Comparison of ENCODE assay signal across 33 mouse cellular contexts in genomic region chr12:105382733-105383132, GRCm38 (mm10). TPM values are rescaled to one million over a fixed set of nuclear protein-coding genes. Genes with fewer than 3 reads are reported as not detected.
A peak's percentile ranks its signal among the peaks of the same experiment; 100 is the strongest.
DNase-seq lines count a peak whose midpoint lies in the region; ATAC-seq and TF ChIP-seq lines count a peak whose summit lies in the region.
"Had no signal": no experiment of that assay in that cellular context is flagged by ENCODE, and none has a peak within 500 bp of the region (broad histone marks: within the 10 kb centered on the region; RNA-seq: fewer than 3 reads in every experiment).

No protein-coding gene starts in this region.

- TF ChIP-seq CTCF in kidney, adult 2 months (conservative IDR thresholded peaks at IDR 0.05; ENCODE audit: insufficient read depth, insufficient read length, low read depth, low read length) = no peak
- no peak for TF ChIP-seq CTCF in brain, embryonic 14.5 days (IDR thresholded peaks at IDR 0.05; ENCODE audit: borderline replicate concordance, extremely low read depth, insufficient read depth, insufficient read length)

- H3K27me3 ChIP-seq in kidney, embryonic 14.5 days (ENCODE audit: control insufficient read depth, insufficient read depth, low read length) = no peaks in the 10 kb centered on the region
- no peaks in the 10 kb centered on the region for H3K27me3 ChIP-seq in kidney, adult 2 months (replicated peaks; ENCODE audit: control insufficient read depth, insufficient read depth, low read length)
- no peaks in the 10 kb centered on the region for H3K27me3 ChIP-seq in midbrain, embryonic 14.5 days (ENCODE audit: control insufficient read depth, insufficient read depth, low read length)
- H3K27me3 ChIP-seq in midbrain, embryonic 13.5 days = no peaks in the 10 kb centered on the region
- H3K27me3 ChIP-seq: embryonic facial prominence, embryonic 13.5 days; forebrain, embryonic 12.5 days; forebrain, embryonic 15.5 days; hindbrain, embryonic 12.5 days; hindbrain, embryonic 15.5 days had no signal

- no peaks in the 10 kb centered on the region for H3K9me3 ChIP-seq in kidney, embryonic 14.5 days (ENCODE audit: control insufficient read depth, low read length)
- no peaks in the 10 kb centered on the region for H3K9me3 ChIP-seq in midbrain, embryonic 14.5 days (ENCODE audit: control insufficient read depth, low read length)
- no peaks in the 10 kb centered on the region for H3K9me3 ChIP-seq in midbrain, embryonic 13.5 days
- H3K9me3 ChIP-seq in ES-E14 (ENCODE audit: control insufficient read depth, insufficient read depth, low read depth, low read length) = no peaks in the 10 kb centered on the region
- H3K9me3 ChIP-seq: embryonic facial prominence, embryonic 10.5 days; embryonic facial prominence, embryonic 13.5 days; forebrain, embryonic 12.5 days; forebrain, embryonic 15.5 days; hindbrain, embryonic 12.5 days; hindbrain, embryonic 15.5 days had no signal

- no peak overlapping the region for H3K9ac ChIP-seq in kidney, embryonic 14.5 days (ENCODE audit: low read depth, low read length)
- no peak overlapping the region for H3K9ac ChIP-seq in midbrain, embryonic 14.5 days (replicated peaks; ENCODE audit: low read length)
- no peak overlapping the region for H3K9ac ChIP-seq in midbrain, embryonic 13.5 days (replicated peaks)
- no peak overlapping the region for H3K9ac ChIP-seq in ES-E14 (ENCODE audit: insufficient read depth, low read depth, low read length, poor library complexity, severe bottlenecking)
- H3K9ac ChIP-seq: embryonic facial prominence, embryonic 13.5 days; forebrain, embryonic 12.5 days; forebrain, embryonic 15.5 days; hindbrain, embryonic 12.5 days; hindbrain, embryonic 15.5 days had no signal

- ATAC-seq in kidney, embryonic 14.5 days (ENCODE audit: low FRiP score, low TSS enrichment) = 0 out of 2 replicates have a peak, but pooled peaks have one; percentile 60
- no peak for ATAC-seq in midbrain, embryonic 14.5 days (ENCODE audit: low FRiP score, low TSS enrichment)
- no peak for ATAC-seq in midbrain, embryonic 13.5 days
- ATAC-seq: forebrain, embryonic 15.5 days; inflammation-experienced regulatory T-cells, adult 6 months; intestine, embryonic 16.5 days had no signal

- no peak overlapping the region for H3K4me2 ChIP-seq in kidney, embryonic 14.5 days (replicated peaks; ENCODE audit: low read depth, low read length)
- H3K4me2 ChIP-seq in midbrain, embryonic 14.5 days (ENCODE audit: low read length) = no peak overlapping the region
- H3K4me2 ChIP-seq in midbrain, embryonic 13.5 days (replicated peaks) = no peak overlapping the region
- H3K4me2 ChIP-seq: embryonic facial prominence, embryonic 13.5 days; forebrain, embryonic 12.5 days; forebrain, embryonic 15.5 days; heart, embryonic 11.5 days; hindbrain, embryonic 12.5 days; hindbrain, embryonic 15.5 days had no signal

- DNase-seq in kidney, adult 2 months = no peak
- DNase-seq in midbrain, embryonic 14.5 days = no peak
- peak; percentile 8 for DNase-seq in ES-E14 (ENCODE audit: low read depth, low spot score)
- DNase-seq in brain, embryonic 14.5 days (ENCODE audit: low read depth) = peak; percentile 14
- DNase-seq in gastrocnemius, postnatal 36 days = no peak
- DNase-seq: adrenal gland, adult 8-10 months; adrenal gland, postnatal 25 days; B cell, adult 2 months; cerebellum, adult 2 months; cerebellum, adult 9-11 months; cerebellum, postnatal 25 days; embryo, embryonic 11 days; gastrocnemius, postnatal 25 days; heart, adult 2 months had no signal

- H3K27ac ChIP-seq in kidney, embryonic 14.5 days (ENCODE audit: low read depth, low read length) = no peak overlapping the region
- no peak overlapping the region for H3K27ac ChIP-seq in kidney, adult 2 months (ENCODE audit: insufficient read depth, low read depth, low read length)
- H3K27ac ChIP-seq in midbrain, embryonic 14.5 days (replicated peaks; ENCODE audit: low read depth, low read length) = 0 out of 2 replicates have a peak overlapping the region, but pooled peaks have one; percentile 13
- no peak overlapping the region for H3K27ac ChIP-seq in midbrain, embryonic 13.5 days
- H3K27ac ChIP-seq in ES-E14 (ENCODE audit: insufficient read depth, low read depth, low read length, poor library complexity, severe bottlenecking) = no peak overlapping the region
- H3K27ac ChIP-seq: embryonic facial prominence, embryonic 10.5 days; embryonic facial prominence, embryonic 13.5 days; forebrain, embryonic 12.5 days; forebrain, embryonic 15.5 days; heart, adult 2 months; hindbrain, embryonic 12.5 days; hindbrain, embryonic 15.5 days had no signal

- no peaks in the 10 kb centered on the region for H3K4me1 ChIP-seq in kidney, embryonic 14.5 days (ENCODE audit: control insufficient read depth, insufficient read depth, low read length)
- no peaks in the 10 kb centered on the region for H3K4me1 ChIP-seq in kidney, adult 2 months (ENCODE audit: control insufficient read depth, insufficient read depth, low read length)
- 0 out of 2 replicates have a peak, but pooled peaks cover 3% of the 10 kb centered on the region for H3K4me1 ChIP-seq in midbrain, embryonic 14.5 days (ENCODE audit: control insufficient read depth, insufficient read depth, low read length)
- H3K4me1 ChIP-seq in midbrain, embryonic 13.5 days (replicated peaks) = 0 out of 2 replicates have a peak, but pooled peaks cover 8% of the 10 kb centered on the region
- H3K4me1 ChIP-seq in ES-E14 (ENCODE audit: control insufficient read depth in 2 of 2, insufficient read depth in 2 of 2, low read length in 2 of 2, poor library complexity in 1 of 2) = 0 out of 4 replicates have a peak, but pooled peaks cover 0 to 4% of the 10 kb centered on the region in 2 experiments
- H3K4me1 ChIP-seq: embryonic facial prominence, embryonic 13.5 days; forebrain, embryonic 15.5 days; hindbrain, embryonic 15.5 days had no signal

- intact Hi-C loops in gastrocnemius, postnatal 36 days (cut with DNase I) = no loop called here

- no peak overlapping the region for H3K4me3 ChIP-seq in kidney, embryonic 14.5 days (ENCODE audit: low read length)
- H3K4me3 ChIP-seq in kidney, adult 2 months (ENCODE audit: insufficient read depth, low read depth, low read length) = no peak overlapping the region
- H3K4me3 ChIP-seq in midbrain, embryonic 14.5 days (replicated peaks; ENCODE audit: low read depth, low read length) = no peak overlapping the region
- H3K4me3 ChIP-seq in midbrain, embryonic 13.5 days (replicated peaks) = no peak overlapping the region
- H3K4me3 ChIP-seq in ES-E14 (ENCODE audit: insufficient read depth in 1 of 2, low read depth in 1 of 2, low read length in 2 of 2, poor library complexity in 1 of 2, severe bottlenecking in 1 of 2) = no peak overlapping the region
- H3K4me3 ChIP-seq: embryonic facial prominence, embryonic 10.5 days; embryonic facial prominence, embryonic 13.5 days; erythroblast, embryonic 14.5 days; forebrain, embryonic 12.5 days; forebrain, embryonic 15.5 days; heart, adult 2 months; hindbrain, embryonic 12.5 days; hindbrain, embryonic 15.5 days had no signal

- in situ Hi-C loops in ES-E14 (cut with MboI; ENCODE audit: low sequenced_read_pairs in 2 of 2, unreplicated experiment in 2 of 2) = no loop called here

- 19% methylated on average over 7 of the region's 7 CpGs for WGBS in kidney, embryonic 14.5 days
- WGBS in kidney, adult 2 months = 17% methylated on average over 7 of the region's 7 CpGs
- WGBS in midbrain, embryonic 14.5 days = 64% methylated on average over 7 of the region's 7 CpGs
- 65% methylated on average over 7 of the region's 7 CpGs for WGBS in midbrain, embryonic 13.5 days

- TF ChIP-seq POLR2A in kidney, adult 2 months (IDR thresholded peaks at IDR 0.05; ENCODE audit: low read depth, low read length) = no peak
- TF ChIP-seq POLR2A in brain, embryonic 14.5 days (IDR thresholded peaks at IDR 0.05; ENCODE audit: borderline replicate concordance, extremely low read depth, insufficient read depth, insufficient read length, poor library complexity, severe bottlenecking) = no peak

- H3K36me3 ChIP-seq in kidney, embryonic 14.5 days (ENCODE audit: control insufficient read depth, insufficient read depth, low read length) = no peaks in the 10 kb centered on the region
- H3K36me3 ChIP-seq in kidney, adult 2 months (ENCODE audit: control insufficient read depth, insufficient read depth, low read length) = no peaks in the 10 kb centered on the region
- H3K36me3 ChIP-seq in midbrain, embryonic 14.5 days (ENCODE audit: control insufficient read depth, insufficient read depth, low read length) = 0 out of 2 replicates have a peak, but pooled peaks cover 4% of the 10 kb centered on the region
- no peaks in the 10 kb centered on the region; the same call in 1 of the 2 replicates for H3K36me3 ChIP-seq in midbrain, embryonic 13.5 days
- no peaks in the 10 kb centered on the region; the same call in 1 of the 2 replicates for H3K36me3 ChIP-seq in ES-E14 (ENCODE audit: control insufficient read depth, insufficient read depth, low read length, poor library complexity, severe bottlenecking)
- H3K36me3 ChIP-seq: embryonic facial prominence, embryonic 10.5 days; embryonic facial prominence, embryonic 13.5 days; forebrain, embryonic 12.5 days; forebrain, embryonic 15.5 days; hindbrain, embryonic 12.5 days had no signal

TF ChIP-seq in ES-E14, 5 proteins besides CTCF, POLR2A, EP300 and RAD21:
- TF ChIP-seq ZNF384 (IDR thresholded peaks at IDR 0.05; ENCODE audit: low read depth, low read length) (no peak), MAFK (IDR thresholded peaks at IDR 0.05; ENCODE audit: insufficient read depth, low read depth, low read length) (no peak), CHD2 (IDR thresholded peaks at IDR 0.05; ENCODE audit: low read depth, low read length) (no peak), HCFC1 (IDR thresholded peaks at IDR 0.05; ENCODE audit: borderline replicate concordance, insufficient read depth, low read length) (no peak), ZC3H11A (IDR thresholded peaks at IDR 0.05; ENCODE audit: borderline replicate concordance, low read depth, low read length) (no peak)
TF ChIP-seq in ES-E14: peak in this region for 0.

RNA-seq across cellular contexts. Expression of gene Tunar, which starts 49.1 kb away (rescaled TPM):
- 0.09 and 0.10 TPM in 2 replicates for polyA plus RNA-seq in kidney, embryonic 14.5 days (2014; fragmentation: Nextera tagmentation; extraction: Ambion mirVana)
- not detected in 2 replicates for polyA plus RNA-seq in kidney, adult 2 months (2012; rRNA removed)
- polyA plus RNA-seq in midbrain, embryonic 14.5 days (2014; fragmentation: Nextera tagmentation; extraction: Ambion mirVana) = 15.5 and 20.0 TPM in 2 replicates
- polyA plus RNA-seq in midbrain, embryonic 13.5 days (2015; fragmentation: Nextera tagmentation; extraction: Ambion mirVana) = 6.7 and 6.8 TPM in 2 replicates
- total RNA-seq in ES-E14 (2012; rRNA removed) = 0.89 and 1.2 TPM in 2 replicates
- polyA plus RNA-seq in brain, embryonic 14.5 days (2012; rRNA removed) = 8.5 and 17.5 TPM in 2 replicates
- not detected for total RNA-seq in gastrocnemius, postnatal 36 days (2021)
- total RNA-seq: CH12.LX; gastrocnemius, adult 8-10 months; gastrocnemius, postnatal 25 days; granulocyte monocyte progenitor cell, adult 5-6 weeks; heart, postnatal 25 days; hematopoietic stem cell, adult 5-6 weeks had no signal
- polyA plus RNA-seq: erythroblast, embryonic 14.5 days; heart, adult 2 months; heart, embryonic 14.5 days; heart, postnatal 0 days; inflammation-experienced regulatory T-cells, adult 6 months had no signal

Comparison
In these comparisons a context has a peak if more than half of its experiments do, and no peak if none do; other contexts are left out.
1. DNase-seq: peak in ES-E14 (single experiment) and brain, embryonic 14.5 days (single experiment); none in kidney, adult 2 months (single experiment), midbrain, embryonic 14.5 days (single experiment) and gastrocnemius, postnatal 36 days (0 of 2).